Mouse (Mus musculus) spleen, adult 2 months (tissue): ENCODE measurements at regions not wholly inside any gene's neighbourhood (a gene's known extent, or its start where the extent isn't known, plus 50 kb on each side); places are given as distances from the start of the nearest gene placed in this dataset.

Experiments
- CTCF ChIP-seq: fragments of 200-500 bp; IDR thresholded peaks from 2 replicates; pipeline ENCODE4 v1.5.1; 2011; ENCODE audit warnings: mild to moderate bottlenecking, inconsistent platforms; ENCODE audit not compliant: insufficient read depth, insufficient read length, insufficient replicate concordance; ENCODE audit errors: extremely low read depth
- POLR2A ChIP-seq: fragments of 200-500 bp; IDR thresholded peaks from 2 replicates; pipeline ENCODE4 v1.6.1; 2011; ENCODE audit warnings: low read depth, low read length, inconsistent platforms

- TF ChIP-seq POLR2A (no peak), CTCF (no peak)
Measured at GRCm38 (mm10) chr7:136346531-136346930, 547.9 kb upstream of the Mgmt start.
